Mouse (Mus musculus): Measurements from ENCODE around the gene Ccnd3.

Ccnd3 gene

GRCm38 (mm10) chr17:47545154-47545553, 40.3 kb downstream of the Ccnd3 start:
- DNase-seq (ENCODE audit: low spot score in 2 of 2): no peak

DNA sequence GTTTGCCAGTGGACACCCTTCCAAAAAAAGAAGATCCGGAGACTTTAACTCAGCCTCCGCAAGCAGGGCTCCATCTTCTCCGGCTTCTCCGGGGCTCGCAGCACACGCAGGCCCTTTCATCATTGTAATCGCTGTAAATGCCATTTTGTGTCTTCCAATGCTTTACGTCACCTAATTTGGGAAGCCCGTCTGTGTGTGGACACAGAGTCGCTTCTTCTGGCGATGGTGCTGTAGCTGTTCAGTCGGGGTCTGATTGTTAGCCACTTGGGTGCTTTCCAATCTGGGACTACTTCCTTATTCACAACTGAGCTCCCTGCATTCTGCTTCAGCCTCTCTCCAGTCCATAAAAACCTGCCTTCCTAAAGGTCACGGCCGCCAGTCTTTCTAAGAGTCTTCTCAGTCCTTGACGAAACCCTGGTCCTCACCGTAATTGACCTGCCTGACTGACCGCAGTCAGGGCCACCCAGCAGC, 41.0 kb downstream of the Ccnd3 start:
- no peak for DNase-seq (ENCODE audit: low spot score in 2 of 2)

- DNase-seq (ENCODE audit: low spot score in 2 of 2): no peak
Measured at GRCm38 (mm10) chr17:47551049-47551448, 46.2 kb downstream of the Ccnd3 start.

DNA sequence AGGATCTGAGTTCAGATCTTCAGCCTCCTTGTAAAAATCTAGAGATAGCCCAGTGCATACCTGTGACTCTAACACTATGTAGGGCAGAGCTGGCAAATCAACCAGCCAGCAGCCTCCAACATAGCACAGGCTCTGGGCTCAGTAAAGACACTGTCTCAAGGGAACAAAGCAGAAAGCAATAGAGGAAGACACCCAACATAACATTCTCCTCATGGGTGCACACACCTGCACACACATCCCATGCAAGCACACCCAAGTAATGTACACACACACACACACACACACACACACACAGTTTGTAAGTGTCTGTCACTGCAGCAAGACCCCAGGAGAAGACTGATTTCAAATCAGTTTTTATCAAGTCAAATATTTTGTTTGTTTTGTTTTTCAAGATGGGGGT, 48.1 kb downstream of the Ccnd3 start:
- no peak for DNase-seq (ENCODE audit: low spot score in 2 of 2)

GRCm38 (mm10) chr17:47554621-47555020, 49.8 kb downstream of the Ccnd3 start:
- no peak for DNase-seq (ENCODE audit: low spot score in 2 of 2)

GRCm38 (mm10) chr17:47557179-47557578, 52.3 kb downstream of the Ccnd3 start:
- no peak for DNase-seq (ENCODE audit: low spot score in 2 of 2)

DNA sequence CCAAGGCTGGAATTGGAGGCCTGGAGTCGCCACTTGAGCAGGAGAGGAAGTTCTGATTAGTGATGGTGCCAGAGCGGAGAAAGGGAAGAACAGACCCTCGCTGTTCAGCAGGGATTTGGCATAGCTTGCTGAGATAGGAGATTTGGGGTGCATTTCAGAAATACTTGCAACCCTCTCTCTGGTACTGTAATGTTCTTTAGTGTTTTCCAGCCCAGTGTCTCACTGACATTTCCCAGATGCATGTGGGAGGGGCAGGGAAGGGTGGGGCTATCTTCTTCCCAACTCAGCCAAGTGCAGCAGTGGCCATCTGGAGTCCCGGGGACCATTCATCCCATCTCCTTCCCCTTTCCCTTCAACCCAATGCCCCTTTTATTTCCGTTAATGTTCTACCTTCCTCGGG, 54.9 kb downstream of the Ccnd3 start:
- no peak for DNase-seq (ENCODE audit: low spot score in 2 of 2)

DNA sequence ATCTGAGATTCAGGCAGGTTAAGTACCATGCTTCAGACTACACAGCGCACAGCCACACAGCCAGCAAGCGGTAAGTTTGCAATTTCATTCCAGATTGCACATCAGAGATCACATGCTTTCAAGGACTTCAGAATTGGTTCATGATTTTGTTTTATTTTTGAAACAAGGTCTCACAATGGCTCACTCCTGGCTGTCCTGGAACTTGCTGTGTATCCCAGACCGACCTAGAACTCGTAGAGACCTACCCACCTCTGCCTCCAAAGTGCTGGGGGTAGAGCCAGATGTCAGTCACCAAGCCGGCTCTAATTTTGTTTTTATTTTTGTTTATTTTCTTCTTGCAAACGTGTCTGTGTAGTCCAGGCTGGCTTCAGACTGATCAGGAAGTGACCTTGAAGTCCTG, 58.0 kb downstream of the Ccnd3 start:
- no peak for DNase-seq (ENCODE audit: low spot score in 2 of 2)

DNA sequence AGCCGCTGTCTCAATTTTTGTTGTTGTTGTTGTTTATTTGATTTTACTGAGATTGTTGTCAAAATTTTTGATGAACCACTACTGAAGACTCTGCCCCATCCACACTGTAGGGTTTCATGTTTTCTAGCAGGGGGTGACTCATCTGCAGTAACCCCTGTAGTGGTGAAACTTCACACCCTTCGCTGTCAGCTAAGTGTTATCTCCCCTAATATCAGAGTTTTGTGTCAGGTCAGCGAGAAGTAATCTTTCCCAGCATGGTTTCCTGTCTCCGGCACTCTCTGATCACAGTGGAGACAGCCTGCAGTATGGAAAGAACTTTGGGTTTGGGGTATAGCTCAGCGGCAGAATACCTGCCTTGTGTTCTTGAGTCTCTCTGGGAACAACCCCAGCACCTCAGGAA, 59.8 kb downstream of the Ccnd3 start:
- DNase-seq (ENCODE audit: low spot score in 2 of 2): no peak

GRCm38 (mm10) chr17:47566133-47566532, 61.3 kb downstream of the Ccnd3 start:
- no peak for DNase-seq (ENCODE audit: low spot score in 2 of 2)

DNA sequence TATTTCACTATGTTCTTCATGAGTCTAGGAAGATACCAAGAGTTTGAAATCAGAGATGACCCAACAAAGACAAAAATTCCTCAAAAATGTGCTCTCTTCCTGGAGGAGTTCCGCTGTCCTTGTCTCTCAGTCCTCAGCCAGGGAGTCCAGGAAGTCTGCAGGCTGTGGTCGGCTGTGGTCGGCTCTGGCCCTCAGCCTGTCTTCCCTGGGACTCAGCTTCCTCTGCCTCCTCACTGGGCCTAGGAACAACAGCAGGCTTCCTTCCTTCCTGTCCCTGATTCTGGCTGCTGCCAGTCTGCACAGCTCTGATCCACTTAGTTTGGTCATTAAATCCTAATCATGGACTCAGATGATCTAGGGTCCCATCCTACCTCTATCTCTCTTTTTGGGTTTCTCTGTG, 62.4 kb downstream of the Ccnd3 start:
- DNase-seq (ENCODE audit: low spot score in 2 of 2): no peak

- no peak for DNase-seq (ENCODE audit: low spot score in 2 of 2)
Measured at GRCm38 (mm10) chr17:47568389-47568788, 63.5 kb downstream of the Ccnd3 start.

GRCm38 (mm10) chr17:47568951-47569527, 64.2 kb downstream of the Ccnd3 start:
- no peak for DNase-seq (ENCODE audit: low spot score in 2 of 2)

DNA sequence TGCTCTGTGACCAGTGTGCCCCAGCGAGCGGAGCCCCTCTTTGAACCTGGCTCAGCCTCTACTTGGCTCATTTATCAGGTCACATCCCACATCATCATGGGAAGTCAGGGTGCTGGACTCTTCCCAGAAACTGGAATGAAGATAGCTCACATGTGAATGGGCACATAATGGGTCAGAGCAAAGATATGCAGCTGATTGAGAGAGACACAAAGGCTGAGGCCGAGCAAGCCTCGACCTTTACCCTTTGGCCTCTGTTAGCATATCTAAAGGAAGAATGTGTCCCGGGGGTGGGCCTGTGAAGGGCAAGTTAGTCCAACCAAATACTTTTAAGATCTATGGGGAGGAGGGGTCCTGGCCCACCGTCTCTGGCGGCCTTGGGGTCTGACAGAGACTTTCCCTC, 66.8 kb downstream of the Ccnd3 start:
- DNase-seq (ENCODE audit: low spot score in 2 of 2): no peak

- DNase-seq (ENCODE audit: low spot score in 2 of 2): no peak
Measured at GRCm38 (mm10) chr17:47572436-47572835, 67.6 kb downstream of the Ccnd3 start.

GRCm38 (mm10) chr17:47574028-47574427, 69.2 kb downstream of the Ccnd3 start:
- DNase-seq (ENCODE audit: low spot score in 2 of 2): no peak

- DNase-seq (ENCODE audit: low spot score in 2 of 2): no peak
Measured at GRCm38 (mm10) chr17:47574830-47575229, 70.0 kb downstream of the Ccnd3 start.

DNA sequence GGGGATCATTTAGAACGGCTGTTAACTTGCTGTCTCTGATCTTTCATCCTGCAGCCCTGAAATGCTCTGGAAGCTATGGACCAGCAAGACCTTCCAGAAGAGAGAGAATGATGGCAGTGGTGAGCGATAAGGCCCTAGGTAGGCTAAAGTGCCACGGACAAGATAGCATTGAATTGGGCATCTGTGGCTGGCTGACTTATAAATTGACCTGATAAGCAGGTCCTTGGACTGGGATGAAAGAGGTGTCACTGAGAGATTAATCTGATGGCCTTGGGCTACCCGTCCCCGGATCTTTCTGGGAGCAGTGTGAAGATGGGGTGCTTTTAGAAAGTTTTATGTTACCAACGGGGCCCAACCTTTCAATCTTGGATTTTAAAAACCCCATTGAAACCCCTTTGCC, 73.8 kb downstream of the Ccnd3 start:
- DNase-seq (ENCODE audit: low spot score in 2 of 2): no peak

GRCm38 (mm10) chr17:47580962-47581361, 76.1 kb downstream of the Ccnd3 start:
- no peak for DNase-seq (ENCODE audit: low spot score in 2 of 2)

DNA sequence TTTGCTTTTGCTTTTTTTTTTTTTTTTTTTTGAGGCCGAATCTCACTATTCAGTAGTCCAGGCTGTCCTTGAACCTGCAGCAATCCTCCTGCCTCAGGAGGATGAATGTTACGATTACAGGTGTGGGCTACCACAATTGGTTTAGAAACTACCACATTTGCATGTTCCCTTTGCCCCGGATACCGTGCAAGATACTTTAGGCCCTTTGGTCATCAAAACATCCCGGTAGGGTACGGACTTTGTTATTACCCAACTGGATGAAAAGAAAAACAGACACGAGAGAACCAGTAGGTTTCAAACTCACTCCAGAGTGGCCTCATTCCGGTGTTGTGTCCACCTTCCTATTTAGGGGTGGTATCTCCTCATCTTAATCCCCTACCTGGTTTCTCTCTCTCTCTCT, 83.7 kb downstream of the Ccnd3 start:
- no peak for DNase-seq (ENCODE audit: low spot score in 2 of 2)

DNA sequence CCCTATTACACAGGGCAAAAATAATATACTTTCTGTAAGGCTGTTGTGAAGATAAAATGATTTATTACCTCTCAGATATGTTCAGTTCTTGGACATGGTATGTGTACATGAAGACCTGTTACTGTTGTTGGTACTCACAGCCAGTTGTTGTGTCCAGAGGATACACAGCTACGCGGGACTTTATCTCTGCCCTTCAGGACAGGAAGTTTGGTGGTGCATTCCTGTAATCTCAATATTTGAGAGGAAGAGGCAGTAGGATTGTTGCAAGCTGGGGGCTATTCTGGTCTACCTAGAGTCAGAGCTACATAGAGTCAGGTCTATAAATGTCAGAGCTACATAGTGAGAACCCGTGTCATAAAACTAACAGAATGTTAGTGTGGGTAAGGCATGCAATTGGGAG, 86.2 kb downstream of the Ccnd3 start:
- DNase-seq (ENCODE audit: low spot score in 2 of 2): no peak

DNA sequence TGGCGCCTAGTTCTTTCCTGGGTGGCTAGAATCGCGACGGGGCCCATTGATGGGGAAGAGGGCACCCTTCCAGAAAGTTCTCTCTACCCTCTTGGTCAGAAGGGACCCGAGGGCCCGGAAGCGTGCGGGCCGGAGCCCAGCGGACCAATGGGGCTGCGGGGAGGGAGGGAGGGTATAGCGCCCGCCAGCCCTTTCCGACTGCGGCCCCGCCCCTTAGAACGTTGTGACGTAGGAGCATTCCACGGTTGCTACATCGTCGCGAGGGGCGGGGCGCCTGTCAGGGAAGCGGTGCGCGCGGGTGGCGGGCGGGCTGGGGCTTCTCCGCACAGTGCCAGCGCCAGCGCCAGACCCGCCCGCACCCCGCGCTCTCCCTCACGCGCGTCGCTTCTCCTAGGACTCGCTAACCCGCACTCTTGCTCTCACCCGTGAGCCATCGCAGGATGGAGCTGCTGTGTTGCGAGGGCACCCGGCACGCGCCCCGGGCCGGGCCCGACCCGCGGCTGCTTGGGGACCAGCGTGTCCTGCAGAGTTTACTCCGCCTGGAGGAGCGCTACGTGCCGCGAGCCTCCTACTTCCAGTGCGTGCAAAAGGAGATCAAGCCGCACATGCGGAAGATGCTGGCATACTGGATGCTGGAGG, 88.5 kb downstream of the Ccnd3 start:
- peak; percentile 94 to 96 for DNase-seq (ENCODE audit: low spot score in 2 of 2)

DNA sequence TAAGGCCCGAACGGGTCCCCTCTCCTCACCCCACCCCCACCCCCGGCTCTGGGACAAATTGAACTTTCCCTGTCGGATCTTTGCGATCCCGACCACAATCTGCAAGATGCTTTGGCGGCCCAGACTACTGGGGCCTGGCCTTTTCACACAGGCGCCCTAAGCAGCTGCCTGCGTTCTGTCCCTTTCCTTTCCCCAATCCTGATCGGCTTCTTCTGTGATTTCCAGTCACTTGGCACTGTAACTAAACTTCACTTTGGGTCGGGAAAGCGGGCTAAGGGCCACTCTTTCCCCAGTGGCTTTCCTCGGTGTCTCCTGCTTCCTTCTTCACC, 89.0 kb downstream of the Ccnd3 start:
- no peak for DNase-seq (ENCODE audit: low spot score in 2 of 2)
